Mouse (Mus musculus) bone marrow, adult 2 months (tissue): Measurements from ENCODE around the gene Tenm3.

Source experiments
- CTCF ChIP-seq: fragments of 200-500 bp; IDR thresholded peaks from 2 replicates; pipeline ENCODE4 v1.5.1; 2011; ENCODE audit warnings: low read length, control low read depth; ENCODE audit not compliant: control insufficient read depth, insufficient read depth
- POLR2A ChIP-seq: fragments of 200-500 bp; IDR thresholded peaks from 2 replicates; pipeline ENCODE4 v1.6.1; 2011; ENCODE audit warnings: low read depth, mild to moderate bottlenecking, control low read depth, low read length, borderline replicate concordance; ENCODE audit not compliant: control insufficient read depth

GRCm38 (mm10) chr8:48228676-48229075 is 615.1 kb downstream of the Tenm3 start:
- TF ChIP-seq POLR2A (peak; percentile 10; the same call in 1 of the 2 replicates), CTCF (no peak)
